Mouse (Mus musculus) kidney, postnatal 0 days (tissue): Measurements from ENCODE around the gene Gm20431. TPM values are rescaled to one million over a fixed set of nuclear protein-coding genes. Genes with fewer than 3 reads are reported as not detected.
A peak's percentile ranks its signal among the peaks of the same experiment; 100 is the strongest.

ENCODE experiments used
- ATAC-seq: fragments of 200-750 bp; cut with Nextera tagmentation; replicated peaks from 2 replicates; pipeline ENCODE4 v1.8.0; 2017; ENCODE audit warnings: low read depth, moderate number of reproducible peaks, moderate TSS enrichment, moderate library complexity; ENCODE audit not compliant: low FRiP score
- DNase-seq: peaks from one replicate; pipeline ENCODE4 v3.0.0-alpha.2; 2016; ENCODE audit warnings: low spot score
- H3K27ac ChIP-seq: fragments of 300-500 bp; sonication (generic); 2 replicates; pipeline ENCODE4 v1.5.1; 2014; ENCODE audit warnings: mild to moderate bottlenecking
- H3K27me3 ChIP-seq: fragments of 300-500 bp; sonication (generic); 2 replicates; pipeline ENCODE4 v1.6.1; 2014; ENCODE audit warnings: low read length, mixed read lengths; ENCODE audit not compliant: insufficient read depth
- H3K36me3 ChIP-seq: fragments of 300-500 bp; sonication (generic); 2 replicates; pipeline ENCODE4 v1.6.1; 2014; ENCODE audit warnings: low read length, mixed read lengths; ENCODE audit not compliant: insufficient read depth
- H3K4me1 ChIP-seq: fragments of 300-500 bp; sonication (generic); replicated peaks from 2 replicates; pipeline ENCODE4 v1.6.1; 2014; ENCODE audit warnings: antibody characterized with exemption, low read length, mixed read lengths; ENCODE audit not compliant: insufficient read depth
- H3K4me2 ChIP-seq: fragments of 300-500 bp; sonication (generic); 2 replicates; pipeline ENCODE4 v1.6.1; 2014; ENCODE audit warnings: mild to moderate bottlenecking, low read length, moderate library complexity, mixed read lengths
- H3K4me3 ChIP-seq: fragments of 300-500 bp; sonication (generic); replicated peaks from 2 replicates; pipeline ENCODE4 v1.5.1; 2014; ENCODE audit warnings: low read depth, low read length
- H3K9ac ChIP-seq: fragments of 300-500 bp; sonication (generic); 2 replicates; pipeline ENCODE4 v1.6.1; 2014; ENCODE audit warnings: low read depth, low read length
- H3K9me3 ChIP-seq: fragments of 300-500 bp; sonication (generic); replicated peaks from 2 replicates; pipeline ENCODE4 v1.6.1; 2016; ENCODE audit warnings: low read length, inconsistent platforms, mixed read lengths
- CTCF ChIP-seq: IDR thresholded peaks from 2 replicates; pipeline ENCODE4 v1.5.1; 2016; ENCODE audit warnings: antibody characterized with exemption, low read depth, mild to moderate bottlenecking, moderate library complexity
- WGBS: fragments of 180-500 bp; shearing (Covaris S2); extraction: QIAGEN DNeasy Blood & Tissue Kit; methylation state at CpG from one replicate; pipeline ENCODE4 v1.1.7; 2014; 5-methylcytosine and 5-hydroxymethylcytosine counted together
- polyA plus RNA-seq: library from polyadenylated mRNA; unstranded; fragments of >200 nt; fragmentation: Nextera tagmentation; extraction: Ambion mirVana; gene quantifications from 2 replicates; pipeline ENCODE4 v1.2.1, GENCODE M21; 2015

Gm20431 gene
- polyA plus RNA-seq, 1 experiment from 2014 or later = 11.2 TPM

- DNase-seq = no peak
- no peak overlapping the region for H3K27ac ChIP-seq
- peaks cover 9% of the 10 kb centered on the region for H3K4me1 ChIP-seq
- no peaks in the 10 kb centered on the region for H3K9me3 ChIP-seq
- H3K36me3 ChIP-seq = no peaks in the 10 kb centered on the region
- H3K9ac ChIP-seq = no peak overlapping the region
- no peak for ATAC-seq
- 75% methylated on average over 7 of the region's 7 CpGs for WGBS
- TF ChIP-seq CTCF = no peak
- peak overlapping the region; percentile 47 for H3K4me2 ChIP-seq
- H3K27me3 ChIP-seq = no peaks in the 10 kb centered on the region
- no peak overlapping the region for H3K4me3 ChIP-seq
Measured at GRCm38 (mm10) chr2:167634865-167635512, 26.3 kb downstream of the Gm20431 start.

- Histone ChIP-seq H3K9me3 (no peaks in the 10 kb centered on the region), H3K27me3 (no peaks in the 10 kb centered on the region), H3K27ac (peak overlapping the region; percentile 89; the same call in 1 of the 2 replicates), H3K4me3 (0 out of 2 replicates have a peak overlapping the region, but pooled peaks have one; percentile 5), H3K4me2 (peak overlapping the region; percentile 47), H3K4me1 (peaks cover 14% of the 10 kb centered on the region), H3K36me3 (no peaks in the 10 kb centered on the region), H3K9ac (peak overlapping the region; percentile 28; the same call in 1 of the 2 replicates)
- DNase-seq = peak; percentile 99
- TF ChIP-seq CTCF = 0 out of 2 replicates have a peak, but pooled peaks have one; percentile 9
- ATAC-seq = peak; percentile 65
- under 1% methylated on average over 15 of the region's 15 CpGs for WGBS
Measured at GRCm38 (mm10) chr2:167634338-167634770, 26.9 kb downstream of the Gm20431 start.

GRCm38 (mm10) chr2:167633537-167633872, 27.8 kb downstream of the Gm20431 start:
- Histone ChIP-seq H3K9me3 (no peaks in the 10 kb centered on the region), H3K36me3 (peaks cover 2% of the 10 kb centered on the region; the same call in 1 of the 2 replicates), H3K27ac (peak overlapping the region; percentile 89; the same call in 1 of the 2 replicates), H3K9ac (no peak overlapping the region), H3K4me1 (peaks cover 22% of the 10 kb centered on the region), H3K4me2 (no peak overlapping the region), H3K4me3 (no peak overlapping the region), H3K27me3 (no peaks in the 10 kb centered on the region)
- no peak for TF ChIP-seq CTCF
- WGBS = 84% methylated on average over 6 of the region's 6 CpGs
- DNase-seq = no peak
- no peak for ATAC-seq

- DNase-seq = no peak
- Histone ChIP-seq H3K4me3 (no peak overlapping the region; the same call in 1 of the 2 replicates), H3K4me2 (peak overlapping the region; percentile 93), H3K9ac (no peak overlapping the region), H3K36me3 (peaks cover 8% of the 10 kb centered on the region; the same call in 1 of the 2 replicates), H3K27ac (peak overlapping the region; percentile 89), H3K9me3 (no peaks in the 10 kb centered on the region), H3K4me1 (peaks cover 26% of the 10 kb centered on the region), H3K27me3 (no peaks in the 10 kb centered on the region)
- TF ChIP-seq CTCF = no peak
- ATAC-seq = no peak
- 69% methylated on average over 12 of the region's 12 CpGs for WGBS
Measured at GRCm38 (mm10) chr2:167632731-167633536, 28.4 kb downstream of the Gm20431 start.

- ATAC-seq = peak; percentile 84
- DNase-seq = peak; percentile 97
- Histone ChIP-seq H3K9ac (peak within 1 kb of the TSS; percentile 96), H3K27me3 (no peaks in the 10 kb centered on the region), H3K9me3 (no peaks in the 10 kb centered on the region), H3K4me3 (peak within 1 kb of the TSS; percentile 95), H3K4me1 (peaks cover 26% of the 10 kb centered on the region), H3K4me2 (peak within 1 kb of the TSS; percentile 93), H3K27ac (peak within 1 kb of the TSS; percentile 89), H3K36me3 (peaks cover 16% of the 10 kb centered on the region; the same call in 1 of the 2 replicates)
- WGBS = under 1% methylated on average over 72 of the region's 87 CpGs
- TF ChIP-seq CTCF = peak; percentile 40
Measured at GRCm38 (mm10) chr2:167631591-167632448, 29.5 kb downstream of the Gm20431 start, which contains the start of gene Ube2v1. Gene Ube2v1, minus strand, starts transcription at chr2:167632095.
